Mouse (Mus musculus): ENCODE measurements at regions not wholly inside any gene's neighbourhood (a gene's known extent, or its start where the extent isn't known, plus 50 kb on each side); places are given as distances from the start of the nearest gene placed in this dataset.

- DNase-seq (ENCODE audit: low spot score in 2 of 2): no peak
Measured at GRCm38 (mm10) chr1:61415426-61416195, 223.0 kb upstream of the Pard3b start.

GRCm38 (mm10) chr1:61418396-61418795, 220.2 kb upstream of the Pard3b start:
- DNase-seq (ENCODE audit: low spot score in 2 of 2): no peak

GRCm38 (mm10) chr1:61419839-61420238, 218.8 kb upstream of the Pard3b start:
- DNase-seq (ENCODE audit: low spot score in 2 of 2): no peak

- no peak for DNase-seq (ENCODE audit: low spot score in 2 of 2)
Measured at GRCm38 (mm10) chr1:61423253-61423652, 215.4 kb upstream of the Pard3b start.

GRCm38 (mm10) chr1:61428706-61429501, 209.7 kb upstream of the Pard3b start:
- DNase-seq (ENCODE audit: low spot score in 2 of 2): no peak

GRCm38 (mm10) chr1:61437603-61438002, 201.0 kb upstream of the Pard3b start:
- DNase-seq (ENCODE audit: low spot score in 2 of 2): no peak

GRCm38 (mm10) chr1:61461435-61461834, 177.2 kb upstream of the Pard3b start:
- DNase-seq (ENCODE audit: low spot score in 2 of 2): no peak

GRCm38 (mm10) chr1:61470617-61471214, 167.9 kb upstream of the Pard3b start:
- no peak for DNase-seq (ENCODE audit: low spot score in 2 of 2)

GRCm38 (mm10) chr1:61471779-61472578, 166.6 kb upstream of the Pard3b start:
- no peak for DNase-seq (ENCODE audit: low spot score in 2 of 2)

DNA sequence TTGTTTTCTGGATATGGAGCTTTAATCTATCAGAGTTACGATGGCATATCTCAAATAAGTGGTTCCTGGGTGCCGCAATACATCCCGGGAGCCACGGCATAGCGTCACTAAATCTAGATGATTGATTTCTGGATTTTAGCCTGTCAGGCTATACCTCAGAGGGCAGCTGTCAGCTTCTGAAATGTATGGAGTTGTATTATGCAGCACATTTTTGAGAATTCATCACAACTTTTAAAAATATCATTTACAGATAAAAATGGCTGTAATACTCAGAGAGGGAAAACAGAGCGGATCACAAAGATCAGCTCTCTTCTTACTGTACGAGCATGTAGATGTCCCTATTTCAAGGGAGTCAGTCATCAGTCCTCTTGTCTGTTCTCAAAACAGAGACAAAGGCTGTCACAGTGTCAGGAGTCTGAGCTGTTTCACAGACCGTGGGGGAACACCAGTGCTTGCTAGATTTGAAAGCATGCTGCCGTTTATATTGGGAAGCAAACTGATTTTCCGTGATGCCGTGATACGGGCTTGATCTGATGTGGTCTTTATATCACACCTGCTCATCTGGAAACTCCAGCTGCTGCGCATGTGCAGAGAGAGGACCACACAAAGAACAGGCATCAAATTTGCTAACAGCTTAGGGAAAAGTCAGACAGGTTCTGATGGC, 165.9 kb upstream of the Pard3b start:
- DNase-seq (ENCODE audit: low spot score in 2 of 2): peak; percentile 10

GRCm38 (mm10) chr1:61485459-61485858, 153.2 kb upstream of the Pard3b start:
- DNase-seq (ENCODE audit: low spot score in 2 of 2): no peak

DNA sequence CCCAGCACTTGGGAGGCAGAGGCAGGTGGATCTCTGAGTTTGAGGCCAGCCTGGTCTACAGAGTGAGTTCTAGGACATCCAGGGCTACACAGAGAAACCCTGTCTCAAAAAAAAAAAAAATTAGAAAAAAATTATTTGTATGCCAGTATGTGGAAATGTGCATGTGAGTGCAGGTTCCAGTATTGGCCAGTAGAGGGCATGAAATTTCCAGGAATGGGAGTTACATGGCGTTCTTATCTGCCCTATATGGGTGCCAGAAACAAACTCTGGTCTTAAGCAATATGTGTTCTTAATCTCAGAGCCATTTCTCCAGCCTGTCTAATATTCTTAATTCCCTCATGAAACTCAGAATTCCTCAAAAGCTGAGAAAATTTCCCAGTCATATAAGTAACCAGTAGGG, 113.7 kb upstream of the Pard3b start:
- DNase-seq (ENCODE audit: low spot score in 2 of 2): no peak

GRCm38 (mm10) chr1:61525881-61526280, 112.7 kb upstream of the Pard3b start:
- DNase-seq (ENCODE audit: low spot score in 2 of 2): no peak

DNA sequence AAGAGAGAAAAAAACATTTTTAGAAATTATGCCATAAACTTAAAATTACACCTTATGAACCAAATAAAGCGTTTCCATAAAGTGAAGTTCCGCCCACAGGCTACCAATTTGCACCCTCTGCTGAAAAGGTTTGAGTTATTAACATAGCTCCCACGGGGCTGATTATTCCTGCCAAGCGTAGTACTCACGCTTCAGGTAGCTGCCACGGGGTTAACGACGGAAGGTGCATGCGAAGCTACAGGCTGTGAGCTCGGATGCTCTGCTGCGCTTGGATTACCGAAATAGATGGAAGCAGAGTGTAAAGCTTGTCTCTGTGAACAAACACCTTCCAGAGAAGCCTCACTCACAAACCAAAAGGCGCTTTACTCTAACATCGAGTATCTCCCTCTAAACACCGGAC, 109.9 kb upstream of the Pard3b start:
- no peak for DNase-seq (ENCODE audit: low spot score in 2 of 2)

- no peak for DNase-seq (ENCODE audit: low spot score in 2 of 2)
Measured at GRCm38 (mm10) chr1:61530166-61530565, 108.5 kb upstream of the Pard3b start.

- DNase-seq (ENCODE audit: low spot score in 2 of 2): no peak
Measured at GRCm38 (mm10) chr1:61531487-61531886, 107.1 kb upstream of the Pard3b start.

- DNase-seq (ENCODE audit: low spot score in 2 of 2): no peak
Measured at GRCm38 (mm10) chr1:61540081-61540480, 98.5 kb upstream of the Pard3b start.

DNA sequence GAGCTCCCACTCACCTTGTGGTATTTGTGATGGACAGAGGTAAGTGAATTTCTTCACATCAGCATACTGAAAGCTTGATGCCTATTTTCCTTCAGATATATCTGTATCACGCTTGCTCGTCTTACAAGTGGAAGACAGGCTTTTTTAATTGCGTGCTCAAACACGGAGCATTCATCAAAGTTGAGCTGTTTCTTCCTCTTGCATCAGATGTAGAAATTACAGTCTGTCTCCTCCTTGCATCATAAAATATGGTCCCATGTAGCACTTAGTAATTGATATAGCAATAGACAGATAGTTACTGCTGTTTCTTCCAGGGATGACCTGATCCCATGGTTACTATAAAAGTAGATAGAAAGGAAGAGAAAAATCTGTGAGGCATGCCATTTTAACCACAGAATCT, 97.5 kb upstream of the Pard3b start:
- no peak for DNase-seq (ENCODE audit: low spot score in 2 of 2)

- no peak for DNase-seq (ENCODE audit: low spot score in 2 of 2)
Measured at GRCm38 (mm10) chr1:61552577-61553517, 85.8 kb upstream of the Pard3b start.

- no peak for DNase-seq (ENCODE audit: low spot score in 2 of 2)
Measured at GRCm38 (mm10) chr1:61559514-61559913, 79.1 kb upstream of the Pard3b start.
